Mouse (Mus musculus) liver, adult 2 months (tissue): ENCODE measurements around the gene Erc1.

Experiments
- CTCF ChIP-seq: fragments of 200-500 bp; IDR thresholded peaks from 2 replicates; pipeline ENCODE4 v1.5.1; 2011; ENCODE audit warnings: low read depth, low read length, control low read depth
- POLR2A ChIP-seq: fragments of 200-500 bp; IDR thresholded peaks from 2 replicates; pipeline ENCODE4 v1.6.1; 2011; ENCODE audit warnings: low read length, control low read depth; ENCODE audit not compliant: insufficient read depth; ENCODE audit errors: extremely low read depth

GRCm38 (mm10) chr6:119661081-119661493 is 186.9 kb downstream of the Erc1 start:
- TF ChIP-seq CTCF (no peak), POLR2A (no peak)
